Mouse (Mus musculus): ENCODE measurements around the gene D630039A03Rik.

The D630039A03Rik gene

GRCm38 (mm10) chr4:57888246-57888645 lies 27.9 kb downstream of the D630039A03Rik start:
- no peak for DNase-seq (ENCODE audit: low spot score)

- DNase-seq (ENCODE audit: low spot score) = no peak
Measured at GRCm38 (mm10) chr4:57886888-57887230, 29.2 kb downstream of the D630039A03Rik start.

- DNase-seq (ENCODE audit: low spot score) = no peak
Measured at GRCm38 (mm10) chr4:57886066-57886887, 29.8 kb downstream of the D630039A03Rik start.

GRCm38 (mm10) chr4:57885186-57885585 lies 30.9 kb downstream of the D630039A03Rik start:
- DNase-seq (ENCODE audit: low spot score) = no peak

- DNase-seq (ENCODE audit: low spot score) = no peak
Measured at GRCm38 (mm10) chr4:57884511-57884910, 31.6 kb downstream of the D630039A03Rik start.

- DNase-seq (ENCODE audit: low spot score) = no peak
Measured at GRCm38 (mm10) chr4:57883520-57884421, 32.3 kb downstream of the D630039A03Rik start.

GRCm38 (mm10) chr4:57879804-57880357 lies 36.2 kb downstream of the D630039A03Rik start:
- peak; percentile 38 for DNase-seq (ENCODE audit: low spot score)

- DNase-seq (ENCODE audit: low spot score) = no peak
Measured at GRCm38 (mm10) chr4:57879137-57879536, 37.0 kb downstream of the D630039A03Rik start.

GRCm38 (mm10) chr4:57867454-57867853 lies 48.6 kb downstream of the D630039A03Rik start:
- DNase-seq (ENCODE audit: low spot score) = no peak

- DNase-seq (ENCODE audit: low spot score) = no peak
Measured at GRCm38 (mm10) chr4:57866990-57867389, 49.1 kb downstream of the D630039A03Rik start.

- no peak for DNase-seq (ENCODE audit: low spot score)
Measured at GRCm38 (mm10) chr4:57866088-57866487, 50.0 kb downstream of the D630039A03Rik start.

- DNase-seq (ENCODE audit: low spot score) = no peak
Measured at GRCm38 (mm10) chr4:57862269-57862986, 53.7 kb downstream of the D630039A03Rik start.

- DNase-seq (ENCODE audit: low spot score) = no peak
Measured at GRCm38 (mm10) chr4:57861856-57862255, 54.2 kb downstream of the D630039A03Rik start.

GRCm38 (mm10) chr4:57861166-57861565 lies 54.9 kb downstream of the D630039A03Rik start:
- no peak for DNase-seq (ENCODE audit: low spot score)

- no peak for DNase-seq (ENCODE audit: low spot score)
Measured at GRCm38 (mm10) chr4:57860204-57860611, 55.9 kb downstream of the D630039A03Rik start.
